Mouse (Mus musculus) neural tube, postnatal 0 days (tissue): ENCODE results near the gene Sp1. TPM values are rescaled to one million over a fixed set of nuclear protein-coding genes. Genes with fewer than 3 reads are reported as not detected.

Experiments used
- polyA plus RNA-seq: library from polyadenylated mRNA; unstranded; fragments of >200 nt; fragmentation: Nextera tagmentation; extraction: Ambion mirVana; gene quantifications from 2 replicates; pipeline ENCODE4 v1.2.1, GENCODE M21; 2015

Gene Sp1
- 2.4 and 2.8 TPM in 2 replicates for polyA plus RNA-seq

DNA sequence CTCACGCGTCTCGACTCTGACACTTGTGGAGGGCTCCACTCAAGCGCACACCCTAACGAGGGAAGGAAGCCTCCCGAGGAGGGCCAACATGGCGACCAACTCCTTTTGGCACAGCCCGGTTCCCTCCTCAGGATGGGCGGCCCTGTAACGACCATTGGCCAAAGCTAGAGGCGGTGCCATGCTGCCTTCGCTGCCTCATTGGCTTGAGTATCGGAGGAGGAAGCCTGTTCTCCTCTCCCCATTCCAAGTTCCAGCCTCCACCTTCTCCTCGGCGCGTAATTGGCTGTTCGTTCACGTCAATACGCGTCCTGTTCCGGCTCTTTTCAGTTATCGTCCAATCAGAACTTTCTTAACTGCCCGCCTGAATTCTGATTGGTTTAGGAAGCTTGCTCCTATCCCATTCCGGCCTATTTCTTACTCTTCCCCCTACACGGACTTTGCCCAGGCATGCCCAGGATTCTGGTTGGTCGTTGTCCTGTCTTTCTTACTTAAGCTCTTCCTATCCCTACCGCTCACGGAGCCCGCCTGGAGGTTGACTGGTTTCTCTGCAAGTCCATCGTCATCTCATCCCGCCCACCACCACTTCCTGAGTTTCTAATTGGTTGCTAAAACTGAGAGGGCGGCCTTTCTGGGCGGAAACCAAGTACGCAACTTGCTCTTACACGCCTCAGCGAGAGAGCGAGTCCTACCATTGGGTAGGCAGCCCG lies at the start of gene Sp1:
Gene Sp1, plus strand, starts transcription at position 655 of the 707 bp plus-strand sequence.

DNA sequence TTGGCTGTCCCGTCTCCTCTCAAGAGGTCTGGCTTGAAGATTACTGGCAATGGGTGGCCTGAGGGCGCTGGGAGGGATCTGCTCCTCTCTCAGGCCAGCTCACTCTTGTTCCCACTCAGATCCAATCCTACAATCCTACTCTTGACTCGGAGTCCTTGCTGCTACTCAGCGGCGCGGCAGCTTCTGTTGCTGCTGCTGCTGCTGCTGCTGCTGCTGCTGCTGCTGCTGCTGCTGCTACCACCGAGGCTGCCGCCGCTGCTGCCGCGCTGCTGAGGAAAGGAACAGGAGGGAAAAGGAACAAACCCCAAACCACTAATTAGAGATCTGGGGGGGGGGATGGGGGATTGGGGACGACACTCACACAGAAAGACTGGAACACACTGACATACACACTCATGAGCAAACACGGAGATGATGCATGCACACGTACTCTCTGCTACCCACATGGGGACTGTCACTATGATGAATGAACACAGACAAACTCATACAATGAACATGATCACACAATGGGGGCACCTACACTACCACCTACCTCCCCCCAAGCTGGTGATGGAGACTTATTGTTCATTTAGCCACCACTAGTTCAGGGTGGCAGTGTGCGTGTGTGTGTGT lies 39.1 kb upstream of the Sp1 start, which contains the start of gene Sp7:
Gene Sp7, minus strand, starts transcription at position 450 of the 612 bp plus-strand sequence.

GRCm38 (mm10) chr15:102445146-102445545 lies 39.2 kb downstream of the Sp1 start, which contains the start of gene Amhr2:
Gene Amhr2 (plus strand): TSS chr15:102445367.

GRCm38 (mm10) chr15:102458904-102459317 lies 53.0 kb downstream of the Sp1 start, which contains the start of gene Prr13:
Gene Prr13 (plus strand): TSS chr15:102459028.

DNA sequence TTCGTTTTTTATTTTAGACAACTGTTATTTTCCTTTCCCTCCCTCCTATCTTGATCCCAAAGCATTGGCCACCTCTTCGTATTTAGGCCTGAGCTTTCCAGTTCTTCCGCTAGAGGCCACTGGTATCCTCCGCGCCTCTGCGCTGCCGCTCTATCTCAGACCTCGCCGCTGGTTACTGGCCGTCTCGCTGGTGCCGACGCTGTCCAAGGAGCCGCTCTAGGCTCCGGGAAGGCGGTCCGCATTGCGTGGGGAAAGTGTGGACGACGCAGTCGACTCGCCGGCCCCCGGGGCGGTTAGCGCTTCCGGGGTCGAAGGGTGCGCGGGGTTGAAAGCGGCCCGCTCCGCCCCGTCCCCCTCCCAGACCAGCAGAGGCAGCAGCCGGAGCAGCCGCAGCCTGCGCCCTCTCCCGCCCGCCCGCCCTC lies 64.3 kb downstream of the Sp1 start, which contains the start of gene Pcbp2:
Gene Pcbp2, plus strand, starts transcription at position 357 of the 422 bp plus-strand sequence.

Other genes with a start within 250 kb of the Sp1 start
- gene Zfp740, start 202.9 kb upstream of the Sp1 start, polyA plus RNA-seq, result 27.4 and 27.5 TPM in 2 replicates
- 44.0 and 46.0 TPM in 2 replicates for gene Csad, start 201.4 kb upstream of the Sp1 start, polyA plus RNA-seq
- gene Itgb7, start 174.2 kb upstream of the Sp1 start, polyA plus RNA-seq, result 1.0 and 2.9 TPM in 2 replicates
- 7.1 and 7.7 TPM in 2 replicates for gene Rarg, start 148.6 kb upstream of the Sp1 start, polyA plus RNA-seq
- gene Gm9918, start 135.6 kb upstream of the Sp1 start, polyA plus RNA-seq, result 0.06 and 0.10 TPM in 2 replicates
- 67.6 and 67.7 TPM in 2 replicates for gene Mfsd5, start 126.7 kb upstream of the Sp1 start, polyA plus RNA-seq
- 1.8 and 2.0 TPM in 2 replicates for gene Espl1, start 109.9 kb upstream of the Sp1 start, polyA plus RNA-seq
- gene Pfdn5, start 80.0 kb upstream of the Sp1 start, polyA plus RNA-seq, result 546 and 574 TPM in 2 replicates
- 69.0 and 80.3 TPM in 2 replicates for gene Myg1, start 74.4 kb upstream of the Sp1 start, polyA plus RNA-seq
- gene Aaas, start 55.4 kb upstream of the Sp1 start, polyA plus RNA-seq, result 29.8 and 30.2 TPM in 2 replicates
- 0.51 and 0.67 TPM in 2 replicates for gene Sp7, start 39.0 kb upstream of the Sp1 start, polyA plus RNA-seq
- gene Amhr2, start 39.2 kb downstream of the Sp1 start, polyA plus RNA-seq, result 0.09 and 0.28 TPM in 2 replicates
- gene Prr13, start 52.9 kb downstream of the Sp1 start, polyA plus RNA-seq, result 69.7 and 79.1 TPM in 2 replicates
- gene Pcbp2, start 64.4 kb downstream of the Sp1 start, polyA plus RNA-seq, result 117 and 122 TPM in 2 replicates
- gene Gm10337, start 97.6 kb downstream of the Sp1 start, polyA plus RNA-seq, result 14.2 TPM in 1 of 2 replicates, not detected in the other
- 41.5 and 48.6 TPM in 2 replicates for gene Map3k12, start 110.9 kb downstream of the Sp1 start, polyA plus RNA-seq
- 81.1 and 92.2 TPM in 2 replicates for gene Tarbp2, start 112.0 kb downstream of the Sp1 start, polyA plus RNA-seq
- 11.5 and 12.7 TPM in 2 replicates for gene Npff, start 118.8 kb downstream of the Sp1 start, polyA plus RNA-seq
- not detected in 2 replicates for gene Gm28047, start 218.9 kb downstream of the Sp1 start, polyA plus RNA-seq
- gene Atf7, start 219.3 kb downstream of the Sp1 start, polyA plus RNA-seq, result 15.5 and 16.8 TPM in 2 replicates